Mouse (Mus musculus): ENCODE measurements around the gene Fbxo2. TPM values are rescaled to one million over a fixed set of nuclear protein-coding genes. Genes with fewer than 3 reads are reported as not detected.

Fbxo2 gene
- polyA plus RNA-seq, 1 experiment from 2014 or later, result 9.4 TPM

- Histone ChIP-seq H3K4me1 (ENCODE audit: control insufficient read depth, insufficient read depth, low read length) (peaks cover 17% of the 10 kb centered on the region), H3K4me3 (ENCODE audit: low read depth, low read length) (no peak overlapping the region), H3K9me3 (replicated peaks; ENCODE audit: control insufficient read depth, low read length, poor library complexity, severe bottlenecking) (no peaks in the 10 kb centered on the region), H3K27ac (ENCODE audit: low read length) (no peak overlapping the region), H3K4me2 (ENCODE audit: low read length) (no peak overlapping the region), H3K27me3 (ENCODE audit: control insufficient read depth, insufficient read depth, low read depth, low read length) (peaks cover 47% of the 10 kb centered on the region), H3K9ac (ENCODE audit: low read depth, low read length) (no peak overlapping the region), H3K36me3 (ENCODE audit: control insufficient read depth, insufficient read depth, low read length) (no peaks in the 10 kb centered on the region)
- no peak for ATAC-seq
- 10% methylated on average over 17 of the region's 17 CpGs for WGBS
These were observed 5.1 kb downstream of the Fbxo2 start for GRCm38 (mm10) chr4:148165551-148165950.

GRCm38 (mm10) chr4:148166431-148166830 lies 6.0 kb downstream of the Fbxo2 start:
- H3K9me3 ChIP-seq (replicated peaks; ENCODE audit: control insufficient read depth, low read length, poor library complexity, severe bottlenecking), result no peaks in the 10 kb centered on the region
- peak overlapping the region; percentile 17 for H3K27ac ChIP-seq (ENCODE audit: low read length)

GRCm38 (mm10) chr4:148166986-148167385 lies 6.6 kb downstream of the Fbxo2 start:
- no peak overlapping the region for H3K4me3 ChIP-seq (ENCODE audit: low read depth, low read length)
- ATAC-seq, result no peak
- peak overlapping the region; percentile 17 for H3K27ac ChIP-seq (ENCODE audit: low read length)
- H3K9ac ChIP-seq (ENCODE audit: low read depth, low read length), result no peak overlapping the region
- no peaks in the 10 kb centered on the region for H3K36me3 ChIP-seq (ENCODE audit: control insufficient read depth, insufficient read depth, low read length)
- peaks cover 17% of the 10 kb centered on the region for H3K4me1 ChIP-seq (ENCODE audit: control insufficient read depth, insufficient read depth, low read length)
- 19% methylated on average over 3 of the region's 4 CpGs for WGBS
- H3K4me2 ChIP-seq (ENCODE audit: low read length), result peak overlapping the region; percentile 5; the same call in 1 of the 2 replicates
- no peaks in the 10 kb centered on the region for H3K9me3 ChIP-seq (replicated peaks; ENCODE audit: control insufficient read depth, low read length, poor library complexity, severe bottlenecking)
- peaks cover 39% of the 10 kb centered on the region for H3K27me3 ChIP-seq (ENCODE audit: control insufficient read depth, insufficient read depth, low read depth, low read length)

More at GRCm38 (mm10) chr4:148166431-148166830, 6.0 kb downstream of the Fbxo2 start:
- Histone ChIP-seq H3K4me2 (ENCODE audit: low read length) (peak overlapping the region; percentile 5; the same call in 1 of the 2 replicates), H3K4me3 (ENCODE audit: low read depth, low read length) (no peak overlapping the region), H3K9ac (ENCODE audit: low read depth, low read length) (peak overlapping the region; percentile 31; the same call in 1 of the 2 replicates), H3K36me3 (ENCODE audit: control insufficient read depth, insufficient read depth, low read length) (no peaks in the 10 kb centered on the region), H3K4me1 (ENCODE audit: control insufficient read depth, insufficient read depth, low read length) (peaks cover 17% of the 10 kb centered on the region), H3K27me3 (ENCODE audit: control insufficient read depth, insufficient read depth, low read depth, low read length) (peaks cover 45% of the 10 kb centered on the region)
- WGBS, result 6% methylated on average over 10 of the region's 10 CpGs
- peak; percentile 59 for ATAC-seq

- WGBS, result 22% methylated on average over 7 of the region's 7 CpGs
- H3K4me1 ChIP-seq (ENCODE audit: control insufficient read depth, insufficient read depth, low read length), result peaks cover 20% of the 10 kb centered on the region
- ATAC-seq, result no peak
- no peaks in the 10 kb centered on the region for H3K36me3 ChIP-seq (ENCODE audit: control insufficient read depth, insufficient read depth, low read length)
- H3K9me3 ChIP-seq (replicated peaks; ENCODE audit: control insufficient read depth, low read length, poor library complexity, severe bottlenecking), result no peaks in the 10 kb centered on the region
- H3K27me3 ChIP-seq (ENCODE audit: control insufficient read depth, insufficient read depth, low read depth, low read length), result peaks cover 36% of the 10 kb centered on the region
- no peak overlapping the region for H3K4me2 ChIP-seq (ENCODE audit: low read length)
- H3K4me3 ChIP-seq (ENCODE audit: low read depth, low read length), result no peak overlapping the region
- no peak overlapping the region for H3K27ac ChIP-seq (ENCODE audit: low read length)
- H3K9ac ChIP-seq (ENCODE audit: low read depth, low read length), result no peak overlapping the region
These were observed 7.9 kb downstream of the Fbxo2 start for GRCm38 (mm10) chr4:148168287-148168686.

- Histone ChIP-seq H3K9ac (ENCODE audit: low read depth, low read length) (no peak overlapping the region), H3K4me2 (ENCODE audit: low read length) (no peak overlapping the region), H3K4me3 (ENCODE audit: low read depth, low read length) (no peak overlapping the region), H3K4me1 (ENCODE audit: control insufficient read depth, insufficient read depth, low read length) (peaks cover 24% of the 10 kb centered on the region), H3K9me3 (replicated peaks; ENCODE audit: control insufficient read depth, low read length, poor library complexity, severe bottlenecking) (no peaks in the 10 kb centered on the region), H3K27ac (ENCODE audit: low read length) (no peak overlapping the region), H3K27me3 (ENCODE audit: control insufficient read depth, insufficient read depth, low read depth, low read length) (peaks cover 27% of the 10 kb centered on the region), H3K36me3 (ENCODE audit: control insufficient read depth, insufficient read depth, low read length) (no peaks in the 10 kb centered on the region)
- ATAC-seq, result no peak
- 22% methylated on average over 15 of the region's 15 CpGs for WGBS
These were observed 9.2 kb downstream of the Fbxo2 start for GRCm38 (mm10) chr4:148169586-148169985.

- WGBS, result 0% methylated on average over 2 of the region's 2 CpGs
These were observed 10.4 kb downstream of the Fbxo2 start for GRCm38 (mm10) chr4:148170842-148171241.

GRCm38 (mm10) chr4:148171261-148171660 lies 10.8 kb downstream of the Fbxo2 start:
- Histone ChIP-seq H3K9ac (ENCODE audit: low read depth, low read length) (no peak overlapping the region), H3K36me3 (ENCODE audit: control insufficient read depth, insufficient read depth, low read length) (no peaks in the 10 kb centered on the region), H3K27me3 (ENCODE audit: control insufficient read depth, insufficient read depth, low read depth, low read length) (peaks cover 12% of the 10 kb centered on the region), H3K9me3 (replicated peaks; ENCODE audit: control insufficient read depth, low read length, poor library complexity, severe bottlenecking) (no peaks in the 10 kb centered on the region), H3K4me2 (ENCODE audit: low read length) (no peak overlapping the region), H3K4me3 (ENCODE audit: low read depth, low read length) (no peak overlapping the region), H3K4me1 (ENCODE audit: control insufficient read depth, insufficient read depth, low read length) (peaks cover 31% of the 10 kb centered on the region), H3K27ac (ENCODE audit: low read length) (no peak overlapping the region)
- 7% methylated on average over 3 of the region's 3 CpGs for WGBS
- no peak for ATAC-seq

More at GRCm38 (mm10) chr4:148170842-148171241, 10.4 kb downstream of the Fbxo2 start:
- no peaks in the 10 kb centered on the region for H3K9me3 ChIP-seq (replicated peaks; ENCODE audit: control insufficient read depth, low read length, poor library complexity, severe bottlenecking)
- no peak overlapping the region for H3K4me3 ChIP-seq (ENCODE audit: low read depth, low read length)
- H3K36me3 ChIP-seq (ENCODE audit: control insufficient read depth, insufficient read depth, low read length), result no peaks in the 10 kb centered on the region
- no peak overlapping the region for H3K27ac ChIP-seq (ENCODE audit: low read length)
- H3K9ac ChIP-seq (ENCODE audit: low read depth, low read length), result no peak overlapping the region
- peaks cover 27% of the 10 kb centered on the region for H3K4me1 ChIP-seq (ENCODE audit: control insufficient read depth, insufficient read depth, low read length)
- H3K4me2 ChIP-seq (ENCODE audit: low read length), result no peak overlapping the region
- H3K27me3 ChIP-seq (ENCODE audit: control insufficient read depth, insufficient read depth, low read depth, low read length), result peaks cover 14% of the 10 kb centered on the region
- no peak for ATAC-seq

- Histone ChIP-seq H3K9ac (ENCODE audit: low read depth, low read length) (peak overlapping the region; percentile 60), H3K4me1 (ENCODE audit: control insufficient read depth, insufficient read depth, low read length) (peaks cover 26% of the 10 kb centered on the region), H3K36me3 (ENCODE audit: control insufficient read depth, insufficient read depth, low read length) (no peaks in the 10 kb centered on the region), H3K4me3 (ENCODE audit: low read depth, low read length) (peak overlapping the region; percentile 31), H3K4me2 (ENCODE audit: low read length) (peak overlapping the region; percentile 60), H3K9me3 (replicated peaks; ENCODE audit: control insufficient read depth, low read length, poor library complexity, severe bottlenecking) (no peaks in the 10 kb centered on the region), H3K27me3 (ENCODE audit: control insufficient read depth, insufficient read depth, low read depth, low read length) (peaks cover 10% of the 10 kb centered on the region; the same call in 1 of the 2 replicates), H3K27ac (ENCODE audit: low read length) (peak overlapping the region; percentile 76)
- peak; percentile 72 for ATAC-seq
- WGBS, result 2% methylated on average over 30 of the region's 30 CpGs
These were observed 13.5 kb downstream of the Fbxo2 start for GRCm38 (mm10) chr4:148173811-148174494.

- WGBS, result 5% methylated on average over 12 of the region's 12 CpGs
- peak; percentile 7; the same call in 1 of the 2 replicates for ATAC-seq
- peak overlapping the region; percentile 76 for H3K27ac ChIP-seq (ENCODE audit: low read length)
These were observed 14.1 kb downstream of the Fbxo2 start for GRCm38 (mm10) chr4:148174495-148174862.

More at GRCm38 (mm10) chr4:148174495-148174862, 14.1 kb downstream of the Fbxo2 start:
- Histone ChIP-seq H3K27me3 (ENCODE audit: control insufficient read depth, insufficient read depth, low read depth, low read length) (peaks cover 10% of the 10 kb centered on the region; the same call in 1 of the 2 replicates), H3K9ac (ENCODE audit: low read depth, low read length) (peak overlapping the region; percentile 60; the same call in 1 of the 2 replicates), H3K4me2 (ENCODE audit: low read length) (peak overlapping the region; percentile 60), H3K4me1 (ENCODE audit: control insufficient read depth, insufficient read depth, low read length) (peaks cover 26% of the 10 kb centered on the region), H3K36me3 (ENCODE audit: control insufficient read depth, insufficient read depth, low read length) (no peaks in the 10 kb centered on the region), H3K9me3 (replicated peaks; ENCODE audit: control insufficient read depth, low read length, poor library complexity, severe bottlenecking) (no peaks in the 10 kb centered on the region), H3K4me3 (ENCODE audit: low read depth, low read length) (no peak overlapping the region)

All from midbrain, embryonic 16.5 days (tissue).